Mouse (Mus musculus) limb, embryonic 13.5 days (tissue): ENCODE data around the gene Col16a1. TPM values are rescaled to one million over a fixed set of nuclear protein-coding genes. Genes with fewer than 3 reads are reported as not detected.

Experiments
- ATAC-seq: fragments of 200-750 bp; cut with Nextera tagmentation; 2 replicates; pipeline ENCODE4 v1.8.0; 2017; ENCODE audit warnings: low read depth, moderate number of reproducible peaks, moderate TSS enrichment; ENCODE audit not compliant: low FRiP score
- H3K27ac ChIP-seq: fragments of 300-500 bp; sonication (generic); 2 replicates; pipeline ENCODE4 v1.5.1; 2015; ENCODE audit warnings: inconsistent platforms, mild to moderate bottlenecking, moderate library complexity
- H3K27me3 ChIP-seq: fragments of 300-500 bp; sonication (generic); 2 replicates; pipeline ENCODE4 v1.6.1; 2015; ENCODE audit warnings: mild to moderate bottlenecking, inconsistent platforms
- H3K36me3 ChIP-seq: fragments of 300-500 bp; sonication (generic); 2 replicates; pipeline ENCODE4 v1.6.1; 2015; ENCODE audit warnings: inconsistent platforms, mild to moderate bottlenecking, moderate library complexity
- H3K4me1 ChIP-seq: fragments of 300-500 bp; sonication (generic); 2 replicates; pipeline ENCODE4 v1.6.1; 2015; ENCODE audit warnings: inconsistent platforms
- H3K4me2 ChIP-seq: fragments of 300-500 bp; sonication (generic); replicated peaks from 2 replicates; pipeline ENCODE4 v1.6.1; 2015; ENCODE audit warnings: inconsistent platforms, mild to moderate bottlenecking, moderate library complexity
- H3K4me3 ChIP-seq: fragments of 300-500 bp; sonication (generic); 2 replicates; pipeline ENCODE4 v1.5.1; 2015; ENCODE audit warnings: moderate library complexity, mild to moderate bottlenecking, inconsistent platforms
- H3K9ac ChIP-seq: fragments of 300-500 bp; sonication (generic); 2 replicates; pipeline ENCODE4 v1.6.1; 2015; ENCODE audit warnings: mild to moderate bottlenecking, inconsistent platforms
- H3K9me3 ChIP-seq: fragments of 300-500 bp; sonication (generic); 2 replicates; pipeline ENCODE4 v1.6.1; 2016; ENCODE audit warnings: inconsistent platforms
- WGBS: fragments of 180-500 bp; shearing (Covaris S2); methylation state at CpG from one replicate; pipeline ENCODE4 v1.1.7; 2015; 5-methylcytosine and 5-hydroxymethylcytosine counted together
- polyA plus RNA-seq: library from polyadenylated mRNA; unstranded; fragments of >200 nt; fragmentation: Nextera tagmentation; extraction: Ambion mirVana; gene quantifications from 2 replicates; pipeline ENCODE4 v1.2.1, GENCODE M21; 2015

Col16a1 gene
- polyA plus RNA-seq, 1 experiment from 2014 or later: 65.8 TPM

DNA sequence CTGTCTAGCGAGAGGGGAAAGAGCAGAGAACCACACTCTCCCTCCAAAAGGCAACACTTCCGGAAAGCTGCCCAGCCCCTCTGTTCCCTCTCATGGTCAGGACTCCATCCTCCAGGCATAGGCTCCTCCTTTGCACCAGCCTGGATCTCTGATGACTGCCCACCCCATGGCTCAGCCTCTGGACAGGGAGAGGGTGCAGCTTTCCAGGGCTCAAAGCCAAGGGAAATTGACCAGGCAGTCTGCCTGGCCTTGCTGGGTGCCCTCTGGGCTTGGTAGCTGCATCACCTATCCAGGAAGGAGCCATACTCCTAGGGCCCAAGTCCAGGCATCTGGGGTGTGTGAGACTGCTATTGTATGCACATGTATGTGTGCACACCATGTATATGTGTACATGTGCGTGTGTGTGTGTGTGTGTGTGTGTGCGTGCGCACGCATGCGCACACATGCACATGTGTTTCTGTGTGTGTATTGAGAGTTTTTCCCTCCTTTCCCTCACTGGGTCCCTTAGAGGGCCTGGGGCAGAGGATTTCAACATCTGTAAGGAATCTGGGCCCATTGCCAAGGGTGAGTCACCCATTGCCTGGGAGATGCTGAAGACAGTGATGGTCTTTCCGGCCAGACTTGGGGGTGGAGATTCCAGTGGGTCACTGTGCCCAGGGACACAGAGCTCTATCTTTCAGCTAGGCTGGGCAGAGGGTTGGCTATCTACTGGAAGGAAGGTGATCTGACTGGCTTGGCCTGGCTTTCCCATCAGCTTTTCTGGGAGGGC is 2.6 kb downstream of the Col16a1 start:
- H3K36me3 ChIP-seq: peaks cover 30% of the 10 kb centered on the region
- peaks cover 64% of the 10 kb centered on the region for H3K4me1 ChIP-seq
- peak overlapping the region; percentile 82 for H3K9ac ChIP-seq
- H3K27me3 ChIP-seq: no peaks in the 10 kb centered on the region
- H3K9me3 ChIP-seq: no peaks in the 10 kb centered on the region
- WGBS: 79% methylated on average over 8 of the region's 8 CpGs
- peak overlapping the region; percentile 88 for H3K4me2 ChIP-seq
- H3K27ac ChIP-seq: peak overlapping the region; percentile 55; the same call in 1 of the 2 replicates
- peak overlapping the region; percentile 3; the same call in 1 of the 2 replicates for H3K4me3 ChIP-seq
- no peak for ATAC-seq

DNA sequence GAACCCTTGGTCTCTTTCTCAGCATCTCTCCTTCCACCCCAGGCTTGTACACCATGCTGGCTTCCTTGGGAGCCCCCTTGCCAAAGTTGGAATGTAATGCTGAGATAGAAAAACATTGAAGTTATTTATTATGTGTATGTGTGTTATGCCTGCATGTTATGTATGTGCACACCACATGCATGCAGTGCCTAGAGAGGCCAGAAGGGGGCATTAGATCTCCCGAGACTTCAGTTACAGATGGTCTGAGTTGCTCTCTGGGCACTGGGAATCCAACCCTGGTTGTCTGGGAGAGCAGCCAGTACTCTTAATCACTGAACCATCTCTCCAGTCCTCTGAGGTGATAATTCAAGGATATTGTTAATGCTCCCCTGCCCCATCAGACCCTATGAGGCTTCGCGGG is 4.6 kb downstream of the Col16a1 start:
- Histone ChIP-seq H3K4me2 (no peak overlapping the region), H3K4me1 (peaks cover 60% of the 10 kb centered on the region), H3K27me3 (no peaks in the 10 kb centered on the region), H3K36me3 (peaks cover 37% of the 10 kb centered on the region), H3K4me3 (no peak overlapping the region), H3K27ac (no peak overlapping the region), H3K9ac (no peak overlapping the region), H3K9me3 (no peaks in the 10 kb centered on the region)
- no peak for ATAC-seq
- WGBS: 85% methylated on average over 3 of the region's 3 CpGs

DNA sequence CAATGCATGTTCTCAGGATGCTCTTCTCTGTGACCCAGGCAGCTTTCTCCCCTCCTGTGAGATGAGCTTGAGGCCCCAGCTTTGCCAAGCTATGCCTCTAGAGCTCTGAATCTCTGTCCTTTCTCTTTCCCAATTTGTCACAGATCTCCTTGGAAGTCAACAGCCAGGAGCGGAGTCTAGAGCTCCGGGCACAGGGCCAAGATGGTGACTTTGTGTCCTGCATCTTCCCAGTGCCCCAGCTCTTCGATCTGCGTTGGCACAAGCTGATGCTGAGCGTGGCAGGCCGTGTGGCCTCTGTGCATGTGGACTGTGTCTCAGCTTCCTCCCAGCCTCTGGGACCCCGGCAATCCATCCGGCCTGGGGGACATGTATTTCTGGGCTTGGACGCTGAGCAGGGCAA is 5.5 kb downstream of the Col16a1 start:
- no peaks in the 10 kb centered on the region for H3K27me3 ChIP-seq
- H3K9me3 ChIP-seq: no peaks in the 10 kb centered on the region
- no peak overlapping the region for H3K9ac ChIP-seq
- H3K4me1 ChIP-seq: peaks cover 57% of the 10 kb centered on the region
- no peak for ATAC-seq
- peak overlapping the region; percentile 6; the same call in 1 of the 2 replicates for H3K27ac ChIP-seq
- H3K4me3 ChIP-seq: no peak overlapping the region
- no peak overlapping the region for H3K4me2 ChIP-seq
- 87% methylated on average over 9 of the region's 9 CpGs for WGBS
- peaks cover 44% of the 10 kb centered on the region for H3K36me3 ChIP-seq

DNA sequence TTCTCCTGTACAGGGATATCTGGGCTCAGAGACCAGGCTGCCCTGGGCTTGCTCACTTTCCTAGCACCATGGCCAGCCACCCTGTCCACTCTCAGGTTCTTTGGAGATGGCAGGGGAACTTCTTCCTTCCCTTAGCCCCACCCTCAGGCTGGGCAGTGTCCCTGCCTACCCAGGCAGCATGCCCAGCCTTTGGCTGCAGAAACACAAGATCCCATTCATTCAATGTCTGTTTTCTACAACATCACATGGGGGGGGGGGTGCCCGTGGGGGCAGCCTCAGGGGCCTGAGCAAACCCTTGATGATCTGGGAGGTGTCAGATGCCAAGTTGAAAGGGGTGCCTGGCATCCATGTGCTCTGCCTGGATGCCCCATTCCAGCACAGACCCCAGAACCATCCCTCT is 7.1 kb downstream of the Col16a1 start:
- H3K9ac ChIP-seq: no peak overlapping the region
- H3K4me1 ChIP-seq: peaks cover 41% of the 10 kb centered on the region
- H3K9me3 ChIP-seq: no peaks in the 10 kb centered on the region
- no peak for ATAC-seq
- WGBS: 65% methylated on average over 1 of the region's 1 CpGs
- peaks cover 61% of the 10 kb centered on the region for H3K36me3 ChIP-seq
- no peaks in the 10 kb centered on the region for H3K27me3 ChIP-seq
- H3K4me2 ChIP-seq: no peak overlapping the region
- peak overlapping the region; percentile 75; the same call in 1 of the 2 replicates for H3K27ac ChIP-seq
- H3K4me3 ChIP-seq: no peak overlapping the region

DNA sequence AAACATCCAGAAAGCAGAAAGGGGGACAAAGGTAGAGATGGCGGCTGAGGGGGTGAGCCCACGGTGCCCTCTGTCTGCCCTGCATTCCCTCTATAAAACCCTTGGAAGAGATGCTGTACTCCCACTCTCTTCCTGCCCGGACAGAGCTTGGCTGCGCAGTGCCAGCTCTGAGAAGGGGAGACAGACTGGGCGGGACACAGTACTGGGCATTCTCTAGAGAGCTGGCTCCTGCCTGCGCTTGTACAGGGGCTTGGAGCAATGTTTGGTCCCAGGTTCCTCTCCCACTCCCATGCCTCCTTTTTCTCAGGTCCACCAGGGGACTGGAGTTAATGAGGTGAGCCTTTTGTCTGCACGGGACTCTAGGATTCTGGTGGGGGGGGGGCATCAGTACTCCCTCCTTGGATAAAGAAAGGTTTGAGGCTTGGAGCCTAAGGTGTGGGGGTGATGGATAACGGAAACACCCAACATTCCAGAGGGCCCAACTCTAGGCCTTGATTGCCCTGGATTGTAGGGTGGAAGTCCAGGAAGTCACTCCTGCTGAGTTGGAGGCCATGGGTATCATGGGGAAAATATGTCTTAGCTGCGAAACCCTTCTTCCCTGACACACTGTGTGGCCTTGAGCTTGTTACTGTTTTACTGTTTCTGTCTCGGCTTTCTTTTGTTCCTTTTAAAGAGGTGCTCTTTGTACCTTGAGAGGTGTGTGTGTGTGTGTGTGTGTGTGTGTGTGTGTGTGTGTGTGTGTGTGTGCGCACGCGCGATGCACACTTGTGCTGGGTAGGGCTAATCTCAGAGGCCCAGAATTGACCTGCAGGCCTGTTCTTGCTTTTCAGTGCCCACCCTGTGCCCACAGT is 7.7 kb downstream of the Col16a1 start:
- Histone ChIP-seq H3K4me1 (peaks cover 34% of the 10 kb centered on the region), H3K4me2 (no peak overlapping the region), H3K36me3 (peaks cover 62% of the 10 kb centered on the region), H3K4me3 (no peak overlapping the region), H3K27ac (peak overlapping the region; percentile 75), H3K27me3 (no peaks in the 10 kb centered on the region), H3K9ac (no peak overlapping the region), H3K9me3 (no peaks in the 10 kb centered on the region)
- 76% methylated on average over 14 of the region's 14 CpGs for WGBS
- no peak for ATAC-seq

DNA sequence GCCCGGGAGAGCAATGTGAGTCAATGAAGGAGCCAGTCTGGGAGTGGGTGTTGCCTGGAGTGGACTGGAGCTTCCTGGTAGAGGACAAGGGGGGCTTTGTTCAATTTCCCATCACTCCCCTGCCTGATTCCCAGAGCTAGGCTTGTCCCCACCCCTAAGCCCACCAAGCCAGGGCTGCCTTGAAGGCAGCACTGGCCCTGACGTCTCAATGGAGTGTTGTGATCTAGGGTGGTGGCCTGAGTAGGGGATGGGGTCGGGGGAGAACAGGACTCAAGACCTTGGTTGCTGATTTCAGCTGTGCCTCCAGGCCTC is 8.3 kb downstream of the Col16a1 start:
- ATAC-seq: peak; percentile 49

DNA sequence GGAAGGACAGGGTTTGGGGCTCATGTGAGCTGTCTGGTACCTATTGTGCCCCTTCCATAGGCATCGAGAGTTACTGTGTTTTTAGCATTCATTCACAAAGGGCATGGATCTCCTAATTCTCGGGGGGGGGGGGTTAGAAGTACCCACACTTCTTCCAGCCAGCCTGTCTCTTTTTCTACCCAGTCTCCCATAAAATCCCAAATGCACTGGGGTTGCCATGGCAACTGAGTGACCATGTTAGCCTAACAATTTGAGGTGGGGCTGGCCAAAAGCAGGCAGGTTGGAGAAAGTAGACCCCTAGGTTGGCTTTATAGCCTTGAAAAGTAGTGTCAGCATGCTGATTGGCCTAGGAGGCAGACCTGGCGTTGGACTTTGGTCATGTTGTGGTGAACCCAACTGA is 8.8 kb downstream of the Col16a1 start:
- Histone ChIP-seq H3K27ac (peak overlapping the region; percentile 75), H3K4me3 (no peak overlapping the region), H3K9me3 (no peaks in the 10 kb centered on the region), H3K36me3 (peaks cover 73% of the 10 kb centered on the region), H3K27me3 (no peaks in the 10 kb centered on the region), H3K4me1 (peaks cover 27% of the 10 kb centered on the region), H3K4me2 (no peak overlapping the region), H3K9ac (no peak overlapping the region)
- no peak for ATAC-seq
- 59% methylated on average over 3 of the region's 3 CpGs for WGBS

More for the DNA sequence above, 8.3 kb downstream of the Col16a1 start:
- WGBS: 50% methylated on average over 3 of the region's 3 CpGs
- Histone ChIP-seq H3K4me1 (peaks cover 28% of the 10 kb centered on the region), H3K4me2 (no peak overlapping the region), H3K4me3 (no peak overlapping the region), H3K36me3 (peaks cover 68% of the 10 kb centered on the region), H3K9me3 (no peaks in the 10 kb centered on the region), H3K27ac (peak overlapping the region; percentile 75), H3K9ac (no peak overlapping the region), H3K27me3 (no peaks in the 10 kb centered on the region)

DNA sequence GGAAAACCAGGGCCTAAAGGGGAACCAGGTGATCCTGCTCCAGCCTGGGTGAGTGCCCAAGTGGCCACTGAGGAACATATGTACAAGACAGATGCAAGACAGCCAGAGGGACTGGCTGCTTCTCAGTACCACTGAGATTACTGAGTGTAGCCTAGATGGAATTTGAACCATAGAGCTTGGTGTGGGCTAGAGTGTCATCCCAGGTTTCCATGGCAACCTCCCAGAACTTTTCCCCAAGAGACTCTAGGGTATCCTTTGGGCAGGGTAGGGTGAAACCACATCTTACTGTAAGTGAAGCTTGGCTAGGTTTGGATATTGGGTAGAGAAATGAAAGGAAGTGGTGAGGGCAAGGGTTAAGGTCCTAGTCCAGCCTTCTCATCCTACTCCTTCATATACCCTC is 13.3 kb downstream of the Col16a1 start:
- Histone ChIP-seq H3K36me3 (peaks cover 69% of the 10 kb centered on the region), H3K9me3 (no peaks in the 10 kb centered on the region), H3K4me3 (no peak overlapping the region), H3K27me3 (0 out of 2 replicates have a peak, but pooled peaks cover 2% of the 10 kb centered on the region), H3K27ac (no peak overlapping the region), H3K4me1 (peaks cover 9% of the 10 kb centered on the region), H3K4me2 (no peak overlapping the region), H3K9ac (no peak overlapping the region)
- ATAC-seq: no peak

DNA sequence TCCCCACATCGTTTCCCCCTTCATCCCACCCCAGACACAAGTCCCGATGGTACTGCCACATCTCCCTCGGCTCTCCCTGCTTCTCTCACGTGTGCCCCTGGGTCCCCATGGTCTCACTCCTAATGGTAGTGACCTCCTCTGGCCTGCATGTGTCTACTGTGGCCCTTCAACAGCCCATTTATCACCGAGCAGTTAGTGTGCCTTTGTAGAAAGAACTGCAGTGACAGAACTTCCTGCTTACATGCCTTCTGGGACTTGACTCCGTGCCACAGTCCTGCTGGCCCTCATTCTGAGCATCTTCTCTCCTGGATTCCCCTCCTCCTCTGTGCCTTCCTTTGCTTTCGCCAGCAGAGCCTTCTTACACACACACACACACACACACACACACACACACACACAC is 15.6 kb downstream of the Col16a1 start:
- no peak overlapping the region for H3K4me2 ChIP-seq
- no peak overlapping the region for H3K27ac ChIP-seq
- no peak for ATAC-seq
- peaks cover 58% of the 10 kb centered on the region for H3K36me3 ChIP-seq
- no peak overlapping the region for H3K9ac ChIP-seq
- 0 out of 2 replicates have a peak, but pooled peaks cover 6% of the 10 kb centered on the region for H3K4me1 ChIP-seq
- 47% methylated on average over 7 of the region's 7 CpGs for WGBS
- no peaks in the 10 kb centered on the region for H3K9me3 ChIP-seq
- no peak overlapping the region for H3K4me3 ChIP-seq
- 0 out of 2 replicates have a peak, but pooled peaks cover 3% of the 10 kb centered on the region for H3K27me3 ChIP-seq

DNA sequence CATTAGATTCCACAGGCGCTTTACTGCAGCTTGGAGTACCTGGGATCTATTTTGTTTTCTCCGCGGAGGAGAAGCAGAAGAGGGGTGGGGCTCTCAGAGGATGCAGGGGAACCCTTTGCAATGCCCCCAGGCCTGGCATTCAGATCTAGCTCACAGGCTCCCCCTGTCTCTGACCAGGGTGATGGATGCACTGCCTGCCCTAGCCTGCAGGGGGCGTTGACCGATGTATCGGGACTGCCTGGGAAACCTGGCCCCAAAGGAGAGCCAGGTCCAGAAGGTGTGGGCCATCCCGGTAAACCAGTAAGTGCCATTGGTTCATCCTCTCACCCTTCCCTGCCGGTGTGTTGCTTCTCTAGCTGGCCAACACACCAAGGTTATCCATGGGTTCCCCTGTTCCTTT is 19.2 kb downstream of the Col16a1 start:
- Histone ChIP-seq H3K4me1 (0 out of 2 replicates have a peak, but pooled peaks cover 6% of the 10 kb centered on the region), H3K36me3 (peaks cover 40% of the 10 kb centered on the region), H3K9me3 (no peaks in the 10 kb centered on the region), H3K27me3 (0 out of 2 replicates have a peak, but pooled peaks cover 3% of the 10 kb centered on the region), H3K9ac (no peak overlapping the region), H3K27ac (no peak overlapping the region), H3K4me2 (no peak overlapping the region), H3K4me3 (no peak overlapping the region)
- ATAC-seq: no peak
- WGBS: 14% methylated on average over 8 of the region's 8 CpGs

DNA sequence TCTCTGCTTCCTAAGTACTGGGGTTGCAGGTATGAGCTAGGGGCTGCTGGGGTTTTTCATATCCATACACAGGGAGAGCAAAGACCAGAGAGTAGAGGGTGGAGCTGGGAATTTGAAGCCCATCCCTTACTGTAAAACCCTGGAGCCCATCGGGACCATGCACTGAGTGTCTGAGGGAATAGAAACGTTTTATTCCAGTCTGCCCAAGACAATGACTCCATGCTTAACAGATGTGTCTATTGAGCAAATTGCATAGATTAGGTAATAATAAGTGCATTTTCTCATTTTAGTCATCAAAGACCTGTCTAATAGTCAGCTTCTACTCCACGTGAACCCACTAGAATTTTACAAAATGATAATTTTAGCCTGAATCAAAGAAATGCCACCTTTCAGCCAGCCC is 22.9 kb downstream of the Col16a1 start:
- Histone ChIP-seq H3K4me1 (0 out of 2 replicates have a peak, but pooled peaks cover 6% of the 10 kb centered on the region), H3K9me3 (no peaks in the 10 kb centered on the region), H3K27ac (no peak overlapping the region), H3K4me2 (no peak overlapping the region), H3K4me3 (no peak overlapping the region), H3K36me3 (peaks cover 48% of the 10 kb centered on the region), H3K9ac (no peak overlapping the region), H3K27me3 (0 out of 2 replicates have a peak, but pooled peaks cover 7% of the 10 kb centered on the region)
- ATAC-seq: no peak
- WGBS: 67% methylated on average over 3 of the region's 3 CpGs

DNA sequence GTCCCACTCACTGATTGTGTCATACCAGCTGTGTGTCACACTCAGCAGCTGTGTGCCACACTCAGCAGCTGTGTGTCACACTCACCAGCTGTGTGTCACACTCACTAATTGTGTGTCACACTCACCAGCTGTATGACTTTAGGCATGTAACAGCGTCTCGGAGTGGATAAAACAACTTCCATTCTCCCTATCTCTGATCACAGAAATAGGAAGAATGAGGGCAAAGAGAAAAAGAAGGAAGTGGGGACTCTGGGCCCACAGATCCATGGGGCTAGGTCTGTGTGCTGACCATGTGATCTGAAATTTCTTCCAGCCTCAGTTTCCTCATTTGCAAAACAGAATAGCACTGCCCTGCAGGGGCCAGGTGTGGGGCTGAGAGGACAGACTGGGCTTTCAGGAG is 24.1 kb downstream of the Col16a1 start:
- H3K27ac ChIP-seq: no peak overlapping the region
- no peak overlapping the region for H3K4me2 ChIP-seq
- no peak overlapping the region for H3K4me3 ChIP-seq
- H3K4me1 ChIP-seq: 0 out of 2 replicates have a peak, but pooled peaks cover 1% of the 10 kb centered on the region
- no peak for ATAC-seq
- 89% methylated on average over 2 of the region's 2 CpGs for WGBS
- H3K9ac ChIP-seq: no peak overlapping the region
- no peaks in the 10 kb centered on the region for H3K9me3 ChIP-seq
- peaks cover 44% of the 10 kb centered on the region for H3K36me3 ChIP-seq
- peaks cover 13% of the 10 kb centered on the region for H3K27me3 ChIP-seq
